Mouse (Mus musculus) embryonic facial prominence, embryonic 14.5 days (tissue): ENCODE measurements around the gene Zfp65. TPM values are rescaled to one million over a fixed set of nuclear protein-coding genes. Genes with fewer than 3 reads are reported as not detected.
"Not testable (repeated sequence)": the region's sequence is repeated elsewhere in the genome, so short reads cannot be mapped to it uniquely, and the experiment has no call there.

ENCODE experiments used
- ATAC-seq: fragments of 200-750 bp; cut with Nextera tagmentation; 2 replicates; pipeline ENCODE4 v1.8.0; 2017; ENCODE audit warnings: low read depth, moderate number of reproducible peaks, moderate TSS enrichment
- DNase-seq: peaks from one replicate; pipeline ENCODE4 v3.0.0-alpha.2; 2015; ENCODE audit warnings: low spot score
- H3K27ac ChIP-seq: fragments of 300-500 bp; sonication (generic); replicated peaks from 2 replicates; pipeline ENCODE4 v1.5.1; 2014; ENCODE audit warnings: low read depth, mild to moderate bottlenecking, low read length, moderate library complexity
- H3K27me3 ChIP-seq: fragments of 300-500 bp; sonication (generic); replicated peaks from 2 replicates; pipeline ENCODE4 v1.6.1; 2014; ENCODE audit warnings: low read length; ENCODE audit not compliant: control insufficient read depth, insufficient read depth
- H3K36me3 ChIP-seq: fragments of 300-500 bp; sonication (generic); 2 replicates; pipeline ENCODE4 v1.6.1; 2014; ENCODE audit warnings: low read length, mixed read lengths; ENCODE audit not compliant: control insufficient read depth, insufficient read depth
- H3K4me1 ChIP-seq: fragments of 300-500 bp; sonication (generic); 2 replicates; pipeline ENCODE4 v1.6.1; 2014; ENCODE audit warnings: antibody characterized with exemption, low read length; ENCODE audit not compliant: control insufficient read depth, insufficient read depth
- H3K4me2 ChIP-seq: fragments of 300-500 bp; sonication (generic); 2 replicates; pipeline ENCODE4 v1.6.1; 2014; ENCODE audit warnings: low read depth, mild to moderate bottlenecking, low read length, moderate library complexity, mixed read lengths
- H3K4me3 ChIP-seq: fragments of 300-500 bp; sonication (generic); 2 replicates; pipeline ENCODE4 v1.5.1; 2014; ENCODE audit warnings: low read depth, mild to moderate bottlenecking, low read length
- H3K9ac ChIP-seq: fragments of 300-500 bp; sonication (generic); 2 replicates; pipeline ENCODE4 v1.6.1; 2014; ENCODE audit warnings: low read depth, mild to moderate bottlenecking, low read length, moderate library complexity, mixed read lengths
- H3K9me3 ChIP-seq: fragments of 300-500 bp; sonication (generic); 2 replicates; pipeline ENCODE4 v1.6.1; 2016; ENCODE audit warnings: low read length; ENCODE audit not compliant: control insufficient read depth
- WGBS: fragments of 180-500 bp; shearing (Covaris S2); extraction: QIAGEN DNeasy Blood & Tissue Kit; methylation state at CpG from one replicate; pipeline ENCODE4 v1.1.7; 2014; 5-methylcytosine and 5-hydroxymethylcytosine counted together
- polyA plus RNA-seq: library from polyadenylated mRNA; unstranded; fragments of >200 nt; fragmentation: Nextera tagmentation; extraction: Ambion mirVana; gene quantifications from 2 replicates; pipeline ENCODE4 v1.2.1, GENCODE M21; 2014

Zfp65 gene
- polyA plus RNA-seq, 1 experiment from 2014 or later = 3.5 TPM

- H3K9me3 ChIP-seq = peaks cover 14% of the 10 kb centered on the region
- peak overlapping the region; percentile 66 for H3K4me2 ChIP-seq
- not testable (repeated sequence) for H3K27ac ChIP-seq, H3K27me3 ChIP-seq, H3K4me1 ChIP-seq, H3K36me3 ChIP-seq
- DNase-seq = peak; percentile 66
- peak; percentile 88 for ATAC-seq
- WGBS = 37% methylated on average over 4 of the region's 4 CpGs
- H3K9ac ChIP-seq = peak overlapping the region; percentile 80
- H3K4me3 ChIP-seq = peak overlapping the region; percentile 58
These were observed 468 bp upstream of the Zfp65 start for GRCm38 (mm10) chr13:67729441-67729840.

GRCm38 (mm10) chr13:67728106-67728505, 867 bp downstream of the Zfp65 start:
- Histone ChIP-seq H3K27me3 (no peaks in the 10 kb centered on the region), H3K36me3 (no peaks in the 10 kb centered on the region), H3K4me3 (peak overlapping the region; percentile 58), H3K4me1 (peaks cover 7% of the 10 kb centered on the region; the same call in 1 of the 2 replicates), H3K9ac (peak overlapping the region; percentile 80), H3K4me2 (peak overlapping the region; percentile 66), H3K27ac (no peak overlapping the region), H3K9me3 (0 out of 2 replicates have a peak, but pooled peaks cover under 1% of the 10 kb centered on the region)
- 82% methylated on average over 1 of the region's 1 CpGs for WGBS
- DNase-seq (no peak), ATAC-seq (no peak)

GRCm38 (mm10) chr13:67725331-67725730, 3.6 kb downstream of the Zfp65 start:
- H3K27me3 ChIP-seq, ATAC-seq, H3K36me3 ChIP-seq, H3K9ac ChIP-seq, H3K9me3 ChIP-seq, H3K4me3 ChIP-seq, DNase-seq, H3K4me1 ChIP-seq, H3K27ac ChIP-seq, H3K4me2 ChIP-seq: not testable (repeated sequence)
- WGBS = 80% methylated on average over 2 of the region's 2 CpGs

- Histone ChIP-seq H3K4me1 (peaks cover 8% of the 10 kb centered on the region; the same call in 1 of the 2 replicates), H3K27me3 (no peaks in the 10 kb centered on the region), H3K4me2 (peak overlapping the region; percentile 70), H3K4me3 (peak overlapping the region; percentile 82), H3K9ac (peak overlapping the region; percentile 73), H3K36me3 (no peaks in the 10 kb centered on the region), H3K9me3 (no peaks in the 10 kb centered on the region), H3K27ac (peak overlapping the region; percentile 68; the same call in 1 of the 2 replicates)
- DNase-seq (peak; percentile 96), ATAC-seq (peak; percentile 94)
- WGBS = under 1% methylated on average over 17 of the region's 17 CpGs
These were observed 5.0 kb downstream of the Zfp65 start for GRCm38 (mm10) chr13:67723848-67724479.

GRCm38 (mm10) chr13:67686971-67687370, 42.0 kb downstream of the Zfp65 start, which contains the start of gene Zfp738:
TSS of gene Zfp738 (minus strand) at chr13:67687071.
- DNase-seq = no peak
- H3K9ac ChIP-seq = no peak within 1 kb of the TSS
- no peaks in the 10 kb centered on the region for H3K9me3 ChIP-seq
- H3K4me2 ChIP-seq = no peak within 1 kb of the TSS
- no peak within 1 kb of the TSS for H3K4me3 ChIP-seq
- no peak for ATAC-seq
- H3K36me3 ChIP-seq = no peaks in the 10 kb centered on the region
- no peak within 1 kb of the TSS for H3K27ac ChIP-seq
- H3K4me1 ChIP-seq = no peaks in the 10 kb centered on the region
- 84% methylated on average over 4 of the region's 4 CpGs for WGBS
- H3K27me3 ChIP-seq = no peaks in the 10 kb centered on the region

- Histone ChIP-seq H3K9ac (peak overlapping the region; percentile 86), H3K27ac (peak overlapping the region; percentile 44), H3K4me3 (peak overlapping the region; percentile 75), H3K4me2 (peak overlapping the region; percentile 70)
- not testable (repeated sequence) for H3K4me1 ChIP-seq, H3K27me3 ChIP-seq, H3K36me3 ChIP-seq, H3K9me3 ChIP-seq
- 71% methylated on average over 2 of the region's 2 CpGs for WGBS
- ATAC-seq (peak; percentile 38), DNase-seq (peak; percentile 1)
These were observed 45.1 kb downstream of the Zfp65 start for GRCm38 (mm10) chr13:67683841-67684240.

GRCm38 (mm10) chr13:67682959-67683735, 45.8 kb downstream of the Zfp65 start:
- Histone ChIP-seq H3K4me3 (peak overlapping the region; percentile 75), H3K27ac (peak overlapping the region; percentile 52), H3K4me2 (peak overlapping the region; percentile 70), H3K9ac (peak overlapping the region; percentile 86)
- not testable (repeated sequence) for H3K36me3 ChIP-seq, H3K4me1 ChIP-seq, H3K27me3 ChIP-seq, H3K9me3 ChIP-seq
- WGBS = 16% methylated on average over 16 of the region's 16 CpGs
- DNase-seq (peak; percentile 96), ATAC-seq (peak; percentile 100)

GRCm38 (mm10) chr13:67674902-67675301, 54.1 kb downstream of the Zfp65 start:
- DNase-seq = no peak
- Histone ChIP-seq H3K27ac (no peak overlapping the region), H3K9me3 (no peaks in the 10 kb centered on the region), H3K27me3 (no peaks in the 10 kb centered on the region), H3K4me2 (no peak overlapping the region), H3K36me3 (peaks cover 6% of the 10 kb centered on the region), H3K4me3 (no peak overlapping the region), H3K9ac (no peak overlapping the region), H3K4me1 (no peaks in the 10 kb centered on the region)
- 97% methylated on average over 2 of the region's 2 CpGs for WGBS
- ATAC-seq = no peak
